Mouse (Mus musculus): ENCODE measurements around the gene Col2a1.
A peak's percentile ranks its signal among the peaks of the same experiment; 100 is the strongest.

Gene Col2a1

GRCm38 (mm10) chr15:97956416-97956815 is 48.1 kb downstream of the Col2a1 start:
- DNase-seq, result no peak

- no peak for DNase-seq
Observed at GRCm38 (mm10) chr15:97955742-97956141, 48.8 kb downstream of the Col2a1 start.

- DNase-seq, result no peak
Observed at GRCm38 (mm10) chr15:97955286-97955685, 49.2 kb downstream of the Col2a1 start.

- DNase-seq, result no peak
Observed at GRCm38 (mm10) chr15:97954671-97955070, 49.8 kb downstream of the Col2a1 start.

GRCm38 (mm10) chr15:97952889-97953189 is 51.7 kb downstream of the Col2a1 start:
- no peak for DNase-seq

- peak; percentile 64 for DNase-seq
Observed at GRCm38 (mm10) chr15:97952137-97952888, 52.2 kb downstream of the Col2a1 start.

GRCm38 (mm10) chr15:97950240-97950639 is 54.3 kb downstream of the Col2a1 start:
- peak; percentile 23 for DNase-seq

GRCm38 (mm10) chr15:97949706-97950105 is 54.8 kb downstream of the Col2a1 start:
- no peak for DNase-seq

- DNase-seq, result no peak
Observed at GRCm38 (mm10) chr15:97948720-97949119, 55.8 kb downstream of the Col2a1 start.

GRCm38 (mm10) chr15:97945656-97946315 is 58.7 kb downstream of the Col2a1 start:
- DNase-seq, result no peak

GRCm38 (mm10) chr15:97944919-97945574 is 59.4 kb downstream of the Col2a1 start:
- DNase-seq, result no peak

GRCm38 (mm10) chr15:97943356-97943755 is 61.1 kb downstream of the Col2a1 start:
- DNase-seq, result no peak

- DNase-seq, result no peak
Observed at GRCm38 (mm10) chr15:97942538-97942937, 62.0 kb downstream of the Col2a1 start.

GRCm38 (mm10) chr15:97941306-97941705 is 63.2 kb downstream of the Col2a1 start:
- DNase-seq, result no peak

GRCm38 (mm10) chr15:97940088-97940487 is 64.4 kb downstream of the Col2a1 start:
- no peak for DNase-seq

- DNase-seq, result no peak
Observed at GRCm38 (mm10) chr15:97938580-97938979, 65.9 kb downstream of the Col2a1 start.

GRCm38 (mm10) chr15:97932441-97932840 is 72.1 kb downstream of the Col2a1 start:
- DNase-seq, result no peak

GRCm38 (mm10) chr15:97929259-97929824 is 75.2 kb downstream of the Col2a1 start:
- DNase-seq, result no peak

- no peak for DNase-seq
Observed at GRCm38 (mm10) chr15:97927821-97928220, 76.7 kb downstream of the Col2a1 start.

- DNase-seq, result no peak
Observed at GRCm38 (mm10) chr15:97927018-97927417, 77.5 kb downstream of the Col2a1 start.

Measured in right cerebral cortex, postnatal 25 days (tissue).